Mouse (Mus musculus) liver, postnatal 0 days (tissue): Measurements from ENCODE around the gene Hoxd3. TPM values are rescaled to one million over a fixed set of nuclear protein-coding genes. Genes with fewer than 3 reads are reported as not detected.

Source experiments
- ATAC-seq: fragments of 200-750 bp; cut with Nextera tagmentation; 2 replicates; pipeline ENCODE4 v1.8.0; 2017; ENCODE audit warnings: mild to moderate bottlenecking, moderate library complexity
- DNase-seq: peaks from one replicate; pipeline ENCODE4 v3.0.0-alpha.2; 2016
- H3K27ac ChIP-seq: fragments of 300-500 bp; sonication (generic); 2 replicates; pipeline ENCODE4 v1.5.1; 2014; ENCODE audit warnings: antibody characterized with exemption, moderate library complexity, mild to moderate bottlenecking, low read depth
- H3K27me3 ChIP-seq: fragments of 300-500 bp; sonication (generic); 2 replicates; pipeline ENCODE4 v1.6.1; 2014; ENCODE audit warnings: low read length, control low read depth, mixed read lengths; ENCODE audit not compliant: insufficient read depth
- H3K36me3 ChIP-seq: fragments of 300-500 bp; sonication (generic); replicated peaks from 2 replicates; pipeline ENCODE4 v1.6.1; 2014; ENCODE audit warnings: mild to moderate bottlenecking, control low read depth, low read length, moderate library complexity, mixed read lengths; ENCODE audit not compliant: insufficient read depth
- H3K4me1 ChIP-seq: fragments of 300-500 bp; sonication (generic); 2 replicates; pipeline ENCODE4 v1.6.1; 2014; ENCODE audit warnings: antibody characterized with exemption, mild to moderate bottlenecking, control low read depth; ENCODE audit not compliant: insufficient read depth
- H3K4me2 ChIP-seq: fragments of 300-500 bp; sonication (generic); 2 replicates; pipeline ENCODE4 v1.6.1; 2014; ENCODE audit warnings: low read depth, mild to moderate bottlenecking, low read length, moderate library complexity, mixed read lengths
- H3K4me3 ChIP-seq: fragments of 300-500 bp; sonication (generic); 2 replicates; pipeline ENCODE4 v1.5.1; 2014; ENCODE audit warnings: low read depth, low read length
- H3K9ac ChIP-seq: fragments of 300-500 bp; sonication (generic); replicated peaks from 2 replicates; pipeline ENCODE4 v1.6.1; 2014; ENCODE audit warnings: mild to moderate bottlenecking, moderate library complexity
- H3K9me3 ChIP-seq: fragments of 300-500 bp; sonication (generic); 2 replicates; pipeline ENCODE4 v1.6.1; 2016; ENCODE audit warnings: mild to moderate bottlenecking, control low read depth, low read length, mixed read lengths
- CTCF ChIP-seq: sonication (generic); IDR thresholded peaks from 2 replicates; pipeline ENCODE4 v1.5.1; 2016; ENCODE audit warnings: antibody characterized with exemption, low read depth
- EP300 ChIP-seq: IDR thresholded peaks from 2 replicates; pipeline ENCODE4 v1.6.1; 2016; ENCODE audit warnings: antibody characterized with exemption, low read depth, mild to moderate bottlenecking
- WGBS: fragments of 180-500 bp; shearing (Covaris S2); extraction: QIAGEN DNeasy Blood & Tissue Kit; methylation state at CpG from one replicate; pipeline ENCODE4 v1.1.7; 2014; ENCODE audit not compliant: insufficient replicate concordance; 5-methylcytosine and 5-hydroxymethylcytosine counted together
- polyA plus RNA-seq: library from polyadenylated mRNA; unstranded; fragments of >200 nt; fragmentation: Nextera tagmentation; extraction: Ambion mirVana; gene quantifications from 2 replicates; pipeline ENCODE4 v1.2.1, GENCODE M21; 2015

Gene Hoxd3
- polyA plus RNA-seq, 1 experiment from 2014 or later: not detected

- Histone ChIP-seq H3K27me3 (peaks cover 94% of the 10 kb centered on the region), H3K9ac (no peak overlapping the region), H3K4me1 (peaks cover 6% of the 10 kb centered on the region; the same call in 1 of the 2 replicates), H3K9me3 (no peaks in the 10 kb centered on the region), H3K4me3 (peak overlapping the region; percentile 37; the same call in 1 of the 2 replicates), H3K4me2 (peak overlapping the region; percentile 62), H3K36me3 (no peaks in the 10 kb centered on the region), H3K27ac (no peak overlapping the region)
- ATAC-seq (peak; percentile 19; the same call in 1 of the 2 replicates), DNase-seq (no peak)
- 1% methylated on average over 44 of the region's 66 CpGs for WGBS
- TF ChIP-seq CTCF: no peak
- TF ChIP-seq EP300: no peak
Measured at GRCm38 (mm10) chr2:74704999-74705466, 6.7 kb upstream of the Hoxd3 start.

GRCm38 (mm10) chr2:74705467-74706089, 6.1 kb upstream of the Hoxd3 start:
- Histone ChIP-seq H3K27me3 (peaks cover 94% of the 10 kb centered on the region), H3K4me1 (peaks cover 6% of the 10 kb centered on the region; the same call in 1 of the 2 replicates), H3K9ac (no peak overlapping the region), H3K4me3 (peak overlapping the region; percentile 37), H3K36me3 (no peaks in the 10 kb centered on the region), H3K27ac (no peak overlapping the region), H3K9me3 (no peaks in the 10 kb centered on the region), H3K4me2 (peak overlapping the region; percentile 62)
- TF ChIP-seq EP300: no peak
- no peak for TF ChIP-seq CTCF
- WGBS: under 1% methylated on average over 49 of the region's 85 CpGs
- DNase-seq (no peak), ATAC-seq (no peak)

- no peak for TF ChIP-seq EP300
- TF ChIP-seq CTCF: no peak
- WGBS: 7% methylated on average over 13 of the region's 13 CpGs
Measured at GRCm38 (mm10) chr2:74706393-74706960, 5.2 kb upstream of the Hoxd3 start.

GRCm38 (mm10) chr2:74707599-74707998, 4.1 kb upstream of the Hoxd3 start:
- WGBS: 18% methylated on average over 7 of the region's 7 CpGs
- Histone ChIP-seq H3K4me3 (no peak overlapping the region), H3K9ac (no peak overlapping the region), H3K9me3 (no peaks in the 10 kb centered on the region), H3K4me1 (peaks cover 13% of the 10 kb centered on the region), H3K4me2 (no peak overlapping the region), H3K36me3 (no peaks in the 10 kb centered on the region), H3K27ac (no peak overlapping the region), H3K27me3 (peaks cover 96% of the 10 kb centered on the region)
- ATAC-seq: no peak
- DNase-seq: no peak
- TF ChIP-seq EP300: no peak
- no peak for TF ChIP-seq CTCF

More at GRCm38 (mm10) chr2:74706393-74706960, 5.2 kb upstream of the Hoxd3 start:
- ATAC-seq (no peak), DNase-seq (no peak)
- H3K36me3 ChIP-seq: no peaks in the 10 kb centered on the region
- H3K9me3 ChIP-seq: no peaks in the 10 kb centered on the region
- H3K9ac ChIP-seq: no peak overlapping the region
- peaks cover 94% of the 10 kb centered on the region for H3K27me3 ChIP-seq
- H3K4me1 ChIP-seq: peaks cover 6% of the 10 kb centered on the region; the same call in 1 of the 2 replicates
- no peak overlapping the region for H3K27ac ChIP-seq
- H3K4me3 ChIP-seq: no peak overlapping the region
- no peak overlapping the region for H3K4me2 ChIP-seq

GRCm38 (mm10) chr2:74708676-74709075, 3.1 kb upstream of the Hoxd3 start:
- TF ChIP-seq CTCF (no peak), EP300 (no peak)
- no peaks in the 10 kb centered on the region for H3K36me3 ChIP-seq
- no peak overlapping the region for H3K4me2 ChIP-seq
- DNase-seq (no peak), ATAC-seq (no peak)
- H3K4me1 ChIP-seq: peaks cover 13% of the 10 kb centered on the region
- no peaks in the 10 kb centered on the region for H3K9me3 ChIP-seq
- H3K4me3 ChIP-seq: no peak overlapping the region
- WGBS: 48% methylated on average over 4 of the region's 4 CpGs
- H3K27ac ChIP-seq: no peak overlapping the region
- H3K9ac ChIP-seq: no peak overlapping the region
- peaks cover 96% of the 10 kb centered on the region for H3K27me3 ChIP-seq
